Mouse (Mus musculus) spleen, adult 2 months (tissue): Measurements from ENCODE around the gene Pcnx3.

Experiments
- CTCF ChIP-seq: fragments of 200-500 bp; IDR thresholded peaks from 2 replicates; pipeline ENCODE4 v1.5.1; 2011; ENCODE audit warnings: mild to moderate bottlenecking, inconsistent platforms; ENCODE audit not compliant: insufficient read depth, insufficient read length, insufficient replicate concordance; ENCODE audit errors: extremely low read depth
- POLR2A ChIP-seq: fragments of 200-500 bp; IDR thresholded peaks from 2 replicates; pipeline ENCODE4 v1.6.1; 2011; ENCODE audit warnings: low read depth, low read length, inconsistent platforms

DNA sequence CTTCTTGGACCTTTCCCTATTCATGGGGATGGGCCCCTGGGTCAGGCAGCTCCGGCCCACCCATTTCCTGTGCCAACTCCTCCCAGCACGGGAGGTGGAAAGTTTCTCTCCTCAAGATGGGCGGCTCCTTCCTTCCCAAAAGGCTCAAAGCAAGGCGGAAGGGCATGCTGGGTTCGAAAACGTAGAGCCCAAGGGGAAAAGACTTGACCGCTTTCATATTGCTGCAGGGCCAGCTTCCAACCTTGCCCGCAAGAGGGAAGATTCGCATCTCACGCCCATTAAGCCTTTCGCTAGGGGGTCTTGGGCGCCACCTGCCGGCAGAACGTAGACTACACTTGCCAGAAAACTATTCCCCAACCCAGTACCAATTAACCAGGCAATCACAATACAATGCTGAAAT, 39.0 kb upstream of the Pcnx3 start:
- TF ChIP-seq CTCF (peak; percentile 97), POLR2A (no peak)
